Mouse (Mus musculus): ENCODE measurements around the gene Pdhx.

- TF ChIP-seq EP300 (IDR thresholded peaks at IDR 0.05) = no peak
- TF ChIP-seq CTCF (IDR thresholded peaks at IDR 0.05) = no peak
Observed at GRCm38 (mm10) chr2:103089521-103089920, 16.2 kb upstream of the Pdhx start.

Data from lung, postnatal 0 days (tissue).